Mouse (Mus musculus) small intestine, adult 2 months (tissue): Measurements from ENCODE around the gene Hoxd11.

ENCODE experiments used
- CTCF ChIP-seq: fragments of 200-500 bp; IDR thresholded peaks from 2 replicates; pipeline ENCODE4 v1.5.1; 2012; ENCODE audit warnings: low read depth, mild to moderate bottlenecking, control low read depth, inconsistent platforms, low read length, moderate library complexity, mixed read lengths; ENCODE audit not compliant: insufficient replicate concordance, insufficient read length; ENCODE audit errors: extremely low read depth
- POLR2A ChIP-seq: fragments of 200-500 bp; IDR thresholded peaks from 2 replicates; pipeline ENCODE4 v1.6.1; 2012; ENCODE audit warnings: low read depth, mild to moderate bottlenecking, control low read depth, inconsistent platforms, low read length, moderate library complexity

GRCm38 (mm10) chr2:74709465-74710419 is 30.4 kb downstream of the Hoxd11 start:
- TF ChIP-seq POLR2A (no peak), CTCF (no peak)
